Mouse (Mus musculus) embryo, embryonic 11 days (tissue): ENCODE results near the gene Ctsh.
"Not testable (repeated sequence)": the region's sequence is repeated elsewhere in the genome, so short reads cannot be mapped to it uniquely, and the experiment has no call there.

ENCODE experiments used
- DNase-seq: peaks from one replicate; pipeline ENCODE4 v3.0.0-alpha.2; 2015

Gene Ctsh

GRCm38 (mm10) chr9:90053852-90054251 is at the start of gene Ctsh:
Gene Ctsh, plus strand, starts transcription at chr9:90054152.
- no peak for DNase-seq

DNA sequence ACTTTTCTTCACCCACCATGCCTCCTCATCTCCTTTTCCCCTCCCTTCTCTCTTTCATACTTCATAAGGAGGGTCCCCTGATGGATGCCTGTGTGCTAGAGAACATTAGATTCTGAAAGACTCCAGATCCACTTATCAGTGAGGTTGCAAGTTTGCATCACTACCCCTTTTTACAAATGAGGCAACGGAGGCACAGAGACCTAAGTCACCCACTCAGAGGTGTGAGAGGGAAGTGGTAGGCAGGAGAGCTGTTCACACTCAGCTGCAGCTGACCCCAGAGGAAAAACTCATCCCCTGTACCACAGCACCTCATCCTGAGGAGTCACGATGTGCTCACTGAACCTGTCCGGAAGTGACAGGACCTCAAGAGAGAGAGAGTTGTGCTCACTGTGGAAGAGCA is 47.5 kb upstream of the Ctsh start:
- DNase-seq = no peak

GRCm38 (mm10) chr9:90007094-90007493 is 46.9 kb upstream of the Ctsh start:
- DNase-seq = no peak

- DNase-seq = no peak
Measured at GRCm38 (mm10) chr9:90008138-90008537, 45.8 kb upstream of the Ctsh start.

- no peak for DNase-seq
Measured at GRCm38 (mm10) chr9:90011849-90012248, 42.1 kb upstream of the Ctsh start.

- no peak for DNase-seq
Measured at GRCm38 (mm10) chr9:90014649-90015048, 39.3 kb upstream of the Ctsh start.

- DNase-seq = no peak
Measured at GRCm38 (mm10) chr9:90016204-90016603, 37.7 kb upstream of the Ctsh start.

GRCm38 (mm10) chr9:90020866-90021265 is 33.1 kb upstream of the Ctsh start:
- DNase-seq = no peak

DNA sequence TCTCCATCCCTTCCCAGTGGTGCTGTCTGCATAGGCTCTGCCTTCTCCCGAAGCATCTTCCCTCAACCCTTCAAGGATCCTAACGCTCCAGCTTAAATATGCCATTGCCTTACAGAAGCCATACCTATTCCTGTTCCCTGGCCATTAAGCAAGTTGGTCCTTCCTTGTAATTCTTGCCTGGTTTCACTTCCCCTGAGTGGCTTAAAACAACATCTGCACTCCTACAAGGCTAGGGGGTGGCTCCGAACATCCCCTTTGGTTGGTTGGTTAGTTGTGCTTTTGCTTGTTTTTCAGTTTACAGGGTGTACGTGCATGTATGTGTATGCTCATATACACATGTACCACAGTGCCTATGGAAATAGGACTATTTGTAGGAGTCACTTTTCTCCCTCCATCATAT is 32.5 kb upstream of the Ctsh start:
- DNase-seq = no peak

GRCm38 (mm10) chr9:90027709-90028108 is 26.2 kb upstream of the Ctsh start:
- DNase-seq = no peak

- DNase-seq = no peak
Measured at GRCm38 (mm10) chr9:90033922-90034321, 20.0 kb upstream of the Ctsh start.

DNA sequence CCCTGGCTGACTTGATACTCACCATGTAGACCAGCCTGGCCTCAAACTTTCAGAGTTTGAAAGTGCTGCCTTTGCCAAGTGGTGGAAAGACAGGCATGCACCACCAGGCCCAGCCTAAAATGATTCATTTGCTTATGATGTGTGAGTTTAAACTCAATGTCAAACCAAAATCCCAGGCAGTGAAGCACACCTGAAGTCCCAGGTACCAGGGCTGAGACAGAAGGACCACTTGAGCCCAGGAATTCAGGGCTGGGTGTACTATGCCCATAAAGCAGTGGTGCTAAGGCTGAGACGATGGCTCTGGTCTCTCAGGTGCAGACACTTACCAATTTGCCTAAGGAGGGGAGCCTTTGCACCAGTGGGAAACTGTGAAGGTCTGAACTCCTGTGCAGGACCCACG is 18.8 kb upstream of the Ctsh start:
- no peak for DNase-seq

DNA sequence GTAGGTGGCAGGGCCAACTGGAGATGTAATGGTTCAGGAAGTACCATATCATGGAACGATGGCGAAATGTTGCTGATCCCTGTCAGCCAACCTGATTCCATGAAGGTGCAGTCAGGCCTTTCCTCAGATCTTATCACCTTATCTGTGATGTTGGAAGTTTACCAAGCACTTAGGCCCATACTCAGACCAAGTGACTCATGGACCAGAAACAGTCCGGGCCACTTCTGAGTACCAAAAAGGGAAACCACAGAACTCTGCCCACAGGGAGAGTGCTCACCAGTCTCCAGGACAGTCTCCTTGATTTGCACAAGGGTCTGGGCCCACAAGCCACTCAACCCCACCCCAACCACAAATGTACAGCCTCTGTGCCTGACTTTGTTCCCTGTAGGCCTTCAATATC is 18.2 kb upstream of the Ctsh start:
- no peak for DNase-seq

DNA sequence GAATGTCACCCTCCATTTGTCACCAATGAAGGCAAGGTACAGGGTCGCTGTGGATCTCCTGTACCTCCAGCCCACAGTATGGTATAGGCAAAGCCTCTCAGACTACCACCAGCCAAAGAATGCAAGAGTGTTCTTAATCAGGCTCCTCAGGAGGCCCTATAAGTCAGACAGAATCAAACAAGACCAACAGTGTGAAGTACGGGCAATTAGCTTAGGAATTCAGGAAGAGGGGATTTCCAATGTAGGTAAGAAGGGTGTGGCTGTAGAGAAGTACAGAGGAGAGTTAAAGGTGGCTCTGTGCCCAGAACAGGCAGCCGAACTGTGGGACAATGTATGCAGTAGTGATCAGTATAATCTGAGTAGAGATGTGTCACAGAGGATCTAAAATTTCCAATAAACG is 17.6 kb upstream of the Ctsh start:
- no peak for DNase-seq

DNA sequence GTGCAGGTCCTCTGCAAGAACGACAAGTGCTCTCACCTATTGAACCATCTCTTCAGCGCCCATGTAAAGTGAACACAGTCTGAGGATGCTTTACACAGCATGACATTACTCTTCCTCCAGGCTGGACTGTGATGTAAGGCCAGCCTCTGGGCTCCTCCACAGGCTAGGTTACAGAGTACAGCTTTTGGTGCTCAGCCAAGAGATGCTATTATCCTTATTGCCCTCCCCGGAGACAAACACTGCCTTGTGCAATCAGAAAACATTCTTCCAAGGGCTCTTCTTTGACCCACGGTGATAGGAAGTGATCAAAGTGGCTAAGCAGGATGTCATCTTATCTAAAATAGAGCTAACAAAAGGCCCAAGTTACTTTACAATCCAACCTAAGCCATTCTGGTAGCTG is 15.4 kb upstream of the Ctsh start:
- no peak for DNase-seq

- DNase-seq = no peak
Measured at GRCm38 (mm10) chr9:90040916-90041315, 13.0 kb upstream of the Ctsh start.

GRCm38 (mm10) chr9:90041556-90041955 is 12.4 kb upstream of the Ctsh start:
- no peak for DNase-seq

DNA sequence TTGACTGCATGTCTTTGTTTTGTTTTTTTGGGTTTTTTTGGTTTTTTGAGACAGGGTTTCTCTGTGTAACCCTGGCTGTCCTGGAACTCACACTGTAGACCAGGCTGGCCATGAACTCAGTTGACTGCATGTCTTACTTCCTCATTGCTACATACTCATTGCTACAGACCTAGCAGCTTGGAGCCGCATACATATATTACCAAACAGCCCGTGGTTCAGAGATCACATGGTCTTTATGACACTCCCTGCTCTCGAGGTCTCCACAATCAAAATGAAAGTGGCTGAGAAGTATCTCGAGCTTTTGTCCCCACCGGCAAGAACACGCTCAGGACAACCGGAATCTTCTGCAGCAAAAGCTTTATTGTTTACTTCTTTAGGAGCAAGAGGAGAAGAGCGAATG is 11.0 kb upstream of the Ctsh start:
- not testable (repeated sequence) for DNase-seq

GRCm38 (mm10) chr9:90045191-90045590 is 8.8 kb upstream of the Ctsh start:
- DNase-seq = no peak

GRCm38 (mm10) chr9:90047937-90048627 is 5.9 kb upstream of the Ctsh start:
- DNase-seq = no peak

DNA sequence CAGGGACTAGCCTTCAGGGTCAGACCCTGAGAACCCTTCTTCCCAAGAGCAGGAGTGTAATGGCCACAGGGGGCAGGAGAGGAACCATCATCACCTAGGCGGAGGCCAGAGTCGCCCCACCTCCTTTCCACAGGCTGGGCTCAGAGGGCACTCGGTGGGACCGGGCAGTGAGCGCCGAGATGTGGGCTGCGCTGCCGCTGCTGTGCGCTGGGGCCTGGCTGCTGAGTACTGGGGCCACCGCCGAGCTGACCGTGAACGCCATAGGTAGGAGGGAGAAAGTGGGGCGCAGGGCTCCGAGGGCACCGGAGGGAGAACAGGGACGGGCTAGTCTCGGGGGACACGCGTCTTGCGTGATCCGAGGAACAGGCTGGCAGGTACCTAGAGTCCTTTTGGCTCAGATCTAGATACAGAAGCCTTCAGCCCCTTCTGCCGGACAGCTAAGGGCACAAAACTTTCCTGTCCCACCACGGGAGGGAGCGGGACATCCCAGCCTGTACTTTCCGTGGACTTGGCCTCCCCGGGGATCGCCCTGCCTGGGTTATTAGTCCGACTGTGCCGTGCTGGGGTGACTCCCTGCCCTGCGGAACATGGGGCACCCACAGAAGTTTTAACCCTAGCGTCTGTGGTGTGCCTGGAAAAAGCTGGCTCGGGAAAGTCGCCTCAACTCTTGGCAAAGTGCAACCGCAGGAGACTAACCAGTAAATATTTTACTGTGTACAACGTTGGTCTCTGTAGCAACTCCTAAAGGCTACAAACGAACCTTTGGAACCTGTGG is 606 bp downstream of the Ctsh start:
- DNase-seq = peak; percentile 74

DNA sequence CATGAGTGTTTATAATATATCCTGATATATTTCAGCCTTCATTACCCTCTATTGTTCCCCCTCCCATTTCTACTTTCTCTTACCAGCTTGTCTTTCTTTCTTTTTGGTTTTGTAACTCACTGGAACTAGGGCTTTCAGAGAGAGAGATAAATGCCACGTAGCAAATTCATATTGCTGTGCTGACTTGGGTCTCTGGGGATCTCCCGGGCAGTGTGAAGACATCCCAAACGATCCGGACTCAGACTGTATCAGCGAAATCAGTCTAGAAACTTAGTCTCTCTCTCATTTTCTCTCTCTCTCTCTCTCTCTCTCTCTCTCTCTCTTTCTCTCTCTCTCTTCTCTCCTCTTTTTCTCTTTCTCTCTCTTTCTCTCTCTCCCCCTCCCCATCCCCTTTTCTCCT is 1.5 kb downstream of the Ctsh start:
- no peak for DNase-seq

DNA sequence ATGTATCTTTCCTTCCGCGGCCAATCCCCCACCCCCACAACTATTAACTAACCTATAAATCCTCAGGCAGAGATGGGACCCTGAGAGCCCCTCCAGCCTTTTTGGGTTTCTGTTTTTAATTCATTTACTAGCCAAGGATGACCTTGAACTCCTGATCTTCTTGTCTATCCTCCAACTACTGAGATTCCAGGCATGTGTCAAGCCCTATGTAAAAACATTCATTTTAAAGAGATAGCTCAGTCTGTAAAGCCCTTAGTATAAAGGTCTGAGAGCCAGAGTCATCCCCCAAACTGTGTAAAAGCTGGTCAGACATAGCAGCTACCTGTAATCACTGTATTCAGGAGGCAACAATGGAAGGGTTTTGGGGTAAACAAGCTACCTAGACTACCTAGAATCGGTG is 2.0 kb downstream of the Ctsh start:
- DNase-seq = no peak

- DNase-seq = no peak
Measured at GRCm38 (mm10) chr9:90056716-90057115, 2.8 kb downstream of the Ctsh start.
